Mouse (Mus musculus) forebrain, embryonic 13.5 days (tissue): ENCODE data around the gene Prss38. TPM values are rescaled to one million over a fixed set of nuclear protein-coding genes. Genes with fewer than 3 reads are reported as not detected.
"Not testable (repeated sequence)": the region's sequence is repeated elsewhere in the genome, so short reads cannot be mapped to it uniquely, and the experiment has no call there.

ENCODE experiments used
- ATAC-seq: fragments of 200-750 bp; cut with Nextera tagmentation; 2 replicates; pipeline ENCODE4 v1.8.0; 2017
- H3K27ac ChIP-seq: fragments of 300-500 bp; sonication (generic); 2 replicates; pipeline ENCODE4 v1.5.1; 2015; ENCODE audit warnings: inconsistent platforms, mild to moderate bottlenecking, moderate library complexity
- H3K27me3 ChIP-seq: fragments of 300-500 bp; sonication (generic); 2 replicates; pipeline ENCODE4 v1.6.1; 2015; ENCODE audit warnings: mild to moderate bottlenecking, inconsistent platforms
- H3K36me3 ChIP-seq: fragments of 300-500 bp; sonication (generic); 2 replicates; pipeline ENCODE4 v1.6.1; 2015; ENCODE audit warnings: mild to moderate bottlenecking, inconsistent platforms; ENCODE audit not compliant: poor library complexity, severe bottlenecking
- H3K4me1 ChIP-seq: fragments of 300-500 bp; sonication (generic); 2 replicates; pipeline ENCODE4 v1.6.1; 2015; ENCODE audit warnings: inconsistent platforms
- H3K4me2 ChIP-seq: fragments of 300-500 bp; sonication (generic); 2 replicates; pipeline ENCODE4 v1.6.1; 2015; ENCODE audit warnings: inconsistent platforms, mild to moderate bottlenecking, moderate library complexity
- H3K4me3 ChIP-seq: fragments of 300-500 bp; sonication (generic); 2 replicates; pipeline ENCODE4 v1.5.1; 2015; ENCODE audit warnings: mild to moderate bottlenecking, inconsistent platforms
- H3K9ac ChIP-seq: fragments of 300-500 bp; sonication (generic); 2 replicates; pipeline ENCODE4 v1.6.1; 2015; ENCODE audit warnings: mild to moderate bottlenecking, inconsistent platforms
- H3K9me3 ChIP-seq: fragments of 300-500 bp; sonication (generic); replicated peaks from 2 replicates; pipeline ENCODE4 v1.6.1; 2016; ENCODE audit warnings: inconsistent platforms
- WGBS: fragments of 180-500 bp; shearing (Covaris S2); methylation state at CpG from one replicate; pipeline ENCODE4 v1.1.7; 2015; 5-methylcytosine and 5-hydroxymethylcytosine counted together
- polyA plus RNA-seq: library from polyadenylated mRNA; unstranded; fragments of >200 nt; fragmentation: Nextera tagmentation; extraction: Ambion mirVana; gene quantifications from 2 replicates; pipeline ENCODE4 v1.2.1, GENCODE M21; 2015

Prss38 gene
- polyA plus RNA-seq, 1 experiment from 2014 or later: not detected

DNA sequence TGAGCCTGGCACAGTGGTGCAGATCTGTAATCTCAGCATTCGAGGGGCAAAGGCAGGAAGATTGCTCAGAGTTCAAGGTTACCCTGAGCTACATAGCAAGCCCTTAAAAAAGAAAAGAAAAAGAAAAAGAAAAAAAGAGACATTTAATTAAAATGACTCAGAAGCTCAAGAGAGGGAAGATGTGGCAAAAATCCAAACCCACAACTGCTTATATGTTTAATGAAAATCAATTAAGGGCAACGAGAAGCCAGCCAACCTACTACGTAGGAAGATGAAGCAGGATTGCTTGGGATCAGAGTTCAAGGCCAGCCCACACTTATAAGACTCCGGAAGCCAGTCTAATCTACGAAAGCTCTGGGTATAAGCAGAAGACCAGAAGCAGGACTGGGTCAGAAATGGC, 19.0 kb upstream of the Prss38 start:
- 84% methylated on average over 5 of the region's 5 CpGs for WGBS
- Histone ChIP-seq H3K27me3 (no peaks in the 10 kb centered on the region), H3K9ac (no peak overlapping the region), H3K4me2 (no peak overlapping the region), H3K9me3 (no peaks in the 10 kb centered on the region), H3K4me1 (peaks cover 5% of the 10 kb centered on the region), H3K27ac (no peak overlapping the region), H3K36me3 (no peaks in the 10 kb centered on the region), H3K4me3 (no peak overlapping the region)
- ATAC-seq: no peak

DNA sequence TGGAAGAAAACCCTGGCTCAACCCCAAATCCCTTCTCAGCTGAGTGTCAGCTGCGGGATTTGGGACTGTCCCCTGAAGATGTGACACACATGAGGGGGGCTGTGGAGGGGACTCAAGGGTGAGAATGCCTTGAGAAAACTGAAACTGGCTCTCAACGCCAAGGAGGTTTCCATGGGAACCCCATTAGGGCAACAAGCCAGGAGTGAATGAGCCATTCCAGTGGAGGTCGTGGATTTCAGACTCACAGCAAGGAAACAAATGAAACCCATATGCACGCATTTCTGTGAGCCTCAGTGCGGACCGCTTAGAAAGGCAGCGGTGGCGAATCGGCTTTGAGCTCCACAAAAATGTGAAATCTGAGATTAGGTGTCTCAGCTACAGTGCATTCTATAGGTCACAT, 18.1 kb upstream of the Prss38 start:
- Histone ChIP-seq H3K27ac (no peak overlapping the region), H3K9ac (no peak overlapping the region), H3K4me2 (no peak overlapping the region), H3K4me3 (no peak overlapping the region), H3K36me3 (no peaks in the 10 kb centered on the region), H3K9me3 (no peaks in the 10 kb centered on the region), H3K27me3 (no peaks in the 10 kb centered on the region), H3K4me1 (peaks cover 5% of the 10 kb centered on the region)
- 38% methylated on average over 9 of the region's 9 CpGs for WGBS
- peak; percentile 45; the same call in 1 of the 2 replicates for ATAC-seq

DNA sequence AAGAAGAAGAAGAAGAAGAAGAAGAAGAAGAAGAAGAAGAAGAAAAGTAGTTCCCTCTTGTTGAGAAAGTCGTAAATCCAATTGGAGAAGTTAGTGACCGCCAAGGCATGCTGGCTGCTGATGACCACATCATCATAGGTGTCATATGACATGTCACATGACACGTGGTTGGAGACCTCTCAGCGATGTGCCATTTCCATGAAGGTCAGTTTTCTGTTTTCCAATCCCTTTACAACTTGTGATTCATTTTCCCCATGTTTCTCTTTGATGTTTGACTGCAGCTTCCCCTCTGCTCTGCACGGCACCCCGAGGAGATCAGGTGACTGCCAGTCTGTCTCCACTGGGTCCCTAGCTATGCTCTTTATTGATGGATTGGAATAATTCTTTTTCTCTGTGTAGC, 16.8 kb upstream of the Prss38 start:
- Histone ChIP-seq H3K27me3 (no peaks in the 10 kb centered on the region), H3K27ac (no peak overlapping the region), H3K36me3 (no peaks in the 10 kb centered on the region), H3K4me1 (peaks cover 5% of the 10 kb centered on the region), H3K4me3 (no peak overlapping the region), H3K4me2 (no peak overlapping the region), H3K9ac (no peak overlapping the region), H3K9me3 (no peaks in the 10 kb centered on the region)
- WGBS: 79% methylated on average over 6 of the region's 6 CpGs
- no peak for ATAC-seq

DNA sequence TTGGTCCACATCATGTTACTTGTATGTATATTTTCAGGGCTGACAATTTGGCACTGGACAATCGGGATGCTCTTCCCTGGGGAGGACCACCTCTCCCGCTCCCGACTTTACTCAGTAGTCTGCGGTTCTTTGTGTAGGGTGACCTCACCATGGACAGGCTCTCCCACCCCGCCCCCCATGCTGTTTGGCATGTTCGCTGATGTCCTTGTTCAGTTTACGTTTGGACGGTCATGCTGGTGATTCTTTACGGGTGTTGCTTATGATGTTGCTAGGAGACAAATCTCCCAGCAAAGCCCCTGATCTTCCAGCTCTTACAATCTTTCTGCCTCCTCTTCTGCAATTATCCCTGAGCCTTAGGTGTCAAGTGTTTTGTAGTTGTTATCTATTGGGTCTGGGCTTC, 15.0 kb upstream of the Prss38 start:
- peaks cover 5% of the 10 kb centered on the region for H3K4me1 ChIP-seq
- no peak overlapping the region for H3K9ac ChIP-seq
- no peak for ATAC-seq
- 69% methylated on average over 9 of the region's 9 CpGs for WGBS
- H3K4me2 ChIP-seq: no peak overlapping the region
- no peak overlapping the region for H3K27ac ChIP-seq
- H3K27me3 ChIP-seq: no peaks in the 10 kb centered on the region
- H3K4me3 ChIP-seq: no peak overlapping the region
- H3K36me3 ChIP-seq: no peaks in the 10 kb centered on the region
- H3K9me3 ChIP-seq: no peaks in the 10 kb centered on the region

DNA sequence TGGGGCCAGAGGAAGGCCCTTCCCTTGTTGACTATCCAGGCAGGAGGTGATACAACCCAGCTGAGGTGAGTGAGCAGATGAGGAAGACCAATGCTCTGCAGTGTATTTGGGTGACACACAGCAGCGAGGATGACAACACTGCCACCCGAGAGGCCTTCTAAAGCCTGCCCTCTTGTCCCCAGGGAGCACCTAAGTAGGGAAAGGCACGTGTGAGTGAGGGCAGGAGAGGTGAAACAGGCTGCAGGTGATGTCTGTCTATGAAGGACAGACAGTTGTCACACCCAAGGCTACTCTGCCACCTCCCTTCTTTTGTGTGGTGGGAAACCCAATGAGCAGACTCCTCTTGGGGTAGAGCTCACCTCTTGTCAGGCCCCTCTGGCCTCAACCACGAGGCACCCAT, 14.2 kb upstream of the Prss38 start:
- ATAC-seq: no peak
- H3K27ac ChIP-seq: no peak overlapping the region
- no peak overlapping the region for H3K4me2 ChIP-seq
- no peaks in the 10 kb centered on the region for H3K27me3 ChIP-seq
- WGBS: 74% methylated on average over 4 of the region's 4 CpGs
- no peaks in the 10 kb centered on the region for H3K36me3 ChIP-seq
- no peak overlapping the region for H3K4me3 ChIP-seq
- H3K9me3 ChIP-seq: no peaks in the 10 kb centered on the region
- peaks cover 5% of the 10 kb centered on the region for H3K4me1 ChIP-seq
- H3K9ac ChIP-seq: no peak overlapping the region

DNA sequence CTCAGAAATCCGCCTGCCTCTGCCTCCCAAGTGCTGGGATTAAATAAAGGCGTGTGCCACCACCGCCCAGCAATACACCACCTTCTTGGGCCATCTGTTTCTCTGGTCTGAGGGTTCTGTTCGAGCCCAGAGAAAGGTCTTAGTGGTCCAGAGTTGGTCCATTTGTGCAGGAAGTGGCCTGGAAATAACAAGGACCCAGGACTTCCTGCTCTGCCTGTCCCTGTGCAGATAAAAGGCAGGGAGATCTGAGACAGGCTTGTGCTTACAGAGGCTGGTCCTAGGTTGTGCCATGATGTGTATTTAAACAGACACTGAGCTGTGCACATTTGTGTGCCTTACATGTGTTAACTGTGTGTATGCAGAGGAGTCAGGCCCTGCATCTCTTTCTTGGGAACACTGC, 13.3 kb upstream of the Prss38 start:
- Histone ChIP-seq H3K36me3 (no peaks in the 10 kb centered on the region), H3K4me1 (peaks cover 5% of the 10 kb centered on the region), H3K4me3 (no peak overlapping the region), H3K4me2 (no peak overlapping the region), H3K9me3 (no peaks in the 10 kb centered on the region), H3K27me3 (no peaks in the 10 kb centered on the region), H3K9ac (no peak overlapping the region), H3K27ac (no peak overlapping the region)
- 68% methylated on average over 4 of the region's 4 CpGs for WGBS
- ATAC-seq: no peak

DNA sequence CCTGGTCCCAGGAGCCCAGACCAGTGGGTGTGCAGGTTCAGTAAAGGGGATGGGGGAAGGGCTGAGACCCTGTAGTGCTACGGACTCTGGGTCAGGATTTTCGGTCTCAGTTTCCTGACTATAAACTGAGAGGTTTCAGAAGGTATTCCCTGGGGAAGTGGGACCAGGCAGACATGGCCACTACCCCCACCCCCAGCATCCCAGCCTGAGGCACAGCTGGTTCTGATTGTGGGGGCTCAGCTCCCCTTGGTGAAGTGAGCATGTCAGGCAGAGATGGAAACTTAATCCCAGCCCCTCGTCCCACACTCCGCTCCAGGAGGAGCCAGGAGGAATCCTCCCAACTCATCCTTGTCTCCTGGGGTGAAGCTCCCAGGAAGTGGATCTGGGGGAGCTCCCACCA, 12.0 kb upstream of the Prss38 start:
- H3K36me3 ChIP-seq: no peaks in the 10 kb centered on the region
- no peak overlapping the region for H3K4me2 ChIP-seq
- no peak overlapping the region for H3K4me3 ChIP-seq
- no peak overlapping the region for H3K27ac ChIP-seq
- H3K4me1 ChIP-seq: no peaks in the 10 kb centered on the region
- 70% methylated on average over 4 of the region's 4 CpGs for WGBS
- H3K27me3 ChIP-seq: no peaks in the 10 kb centered on the region
- no peak for ATAC-seq
- H3K9me3 ChIP-seq: no peaks in the 10 kb centered on the region
- no peak overlapping the region for H3K9ac ChIP-seq

DNA sequence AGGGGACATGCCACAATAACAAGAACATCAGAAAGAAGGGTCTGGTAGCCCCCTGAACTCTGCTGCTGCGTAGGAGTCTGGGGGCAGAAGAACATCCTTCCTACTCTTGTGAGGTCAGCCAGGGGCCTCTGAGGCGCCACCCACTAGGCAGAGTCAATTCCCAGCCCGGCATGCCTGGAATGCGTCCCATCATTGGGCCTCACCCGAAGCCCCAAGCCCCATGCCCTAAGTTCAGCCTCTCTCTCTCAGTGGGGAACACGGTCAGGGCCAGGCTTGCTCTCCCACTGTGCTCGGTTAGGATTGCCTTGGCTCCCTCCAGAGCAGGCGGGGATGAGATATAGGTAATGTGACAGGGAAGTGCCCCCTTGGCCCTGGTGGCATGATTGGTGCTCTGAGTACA, 9.7 kb upstream of the Prss38 start:
- 25% methylated on average over 8 of the region's 8 CpGs for WGBS
- H3K36me3 ChIP-seq: no peaks in the 10 kb centered on the region

DNA sequence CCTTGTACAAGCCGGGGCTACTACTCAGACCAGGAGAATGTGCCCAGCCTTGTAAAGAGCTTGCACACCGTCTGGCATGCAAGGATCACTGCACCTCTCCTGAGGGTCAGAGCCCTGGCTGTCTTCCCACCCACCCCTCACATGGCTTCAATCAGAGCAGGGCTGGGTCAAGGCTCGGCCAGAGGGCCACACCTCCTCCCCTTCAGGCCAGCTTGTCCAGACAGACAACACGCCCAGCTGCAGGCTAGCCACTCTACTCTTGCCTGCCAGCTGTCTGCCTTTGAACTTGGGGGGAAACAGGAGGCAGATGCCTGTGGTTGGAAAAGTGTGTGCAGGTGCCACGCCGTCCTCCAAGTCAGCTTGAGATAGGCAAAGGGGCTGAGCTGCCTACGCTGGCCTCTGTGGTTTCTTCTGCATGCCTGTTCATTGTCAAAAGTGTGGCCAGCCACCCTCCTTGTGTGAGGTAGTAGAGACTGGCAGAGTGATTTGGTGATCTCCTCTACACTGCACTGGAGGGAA, 9.0 kb upstream of the Prss38 start:
- 66% methylated on average over 7 of the region's 7 CpGs for WGBS
- Histone ChIP-seq H3K4me3 (no peak overlapping the region), H3K27ac (no peak overlapping the region), H3K27me3 (no peaks in the 10 kb centered on the region), H3K9me3 (no peaks in the 10 kb centered on the region), H3K4me2 (no peak overlapping the region), H3K36me3 (no peaks in the 10 kb centered on the region), H3K9ac (no peak overlapping the region), H3K4me1 (no peaks in the 10 kb centered on the region)
- no peak for ATAC-seq

More for the DNA sequence above, 9.7 kb upstream of the Prss38 start:
- H3K27me3 ChIP-seq: no peaks in the 10 kb centered on the region
- H3K4me3 ChIP-seq: no peak overlapping the region
- no peak for ATAC-seq
- H3K4me2 ChIP-seq: no peak overlapping the region
- H3K4me1 ChIP-seq: no peaks in the 10 kb centered on the region
- H3K9me3 ChIP-seq: no peaks in the 10 kb centered on the region
- H3K9ac ChIP-seq: no peak overlapping the region
- no peak overlapping the region for H3K27ac ChIP-seq

DNA sequence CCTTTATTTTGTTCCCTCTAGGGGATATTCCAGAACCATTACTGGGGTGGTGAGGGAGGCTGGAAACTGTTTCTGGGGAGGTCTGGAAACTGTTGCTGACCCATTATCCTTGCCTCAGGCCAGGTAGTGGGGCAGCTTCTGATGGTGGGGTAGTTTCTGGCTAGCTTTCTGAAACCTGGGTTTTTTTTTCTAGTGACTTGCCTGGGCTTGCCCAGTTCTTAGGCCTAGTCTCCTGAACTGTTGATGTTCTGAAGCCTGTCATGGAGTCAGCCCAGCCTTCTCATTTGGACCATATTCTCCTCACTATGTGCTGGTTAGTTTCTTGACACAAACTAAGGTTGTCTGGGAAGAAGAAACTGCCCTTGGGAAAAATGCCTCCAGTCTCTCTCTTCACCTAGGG, 4.1 kb upstream of the Prss38 start:
- Histone ChIP-seq H3K4me1 (no peaks in the 10 kb centered on the region), H3K4me3 (no peak overlapping the region), H3K27ac (no peak overlapping the region), H3K4me2 (no peak overlapping the region), H3K36me3 (no peaks in the 10 kb centered on the region), H3K9me3 (no peaks in the 10 kb centered on the region), H3K27me3 (no peaks in the 10 kb centered on the region), H3K9ac (no peak overlapping the region)
- ATAC-seq: no peak

DNA sequence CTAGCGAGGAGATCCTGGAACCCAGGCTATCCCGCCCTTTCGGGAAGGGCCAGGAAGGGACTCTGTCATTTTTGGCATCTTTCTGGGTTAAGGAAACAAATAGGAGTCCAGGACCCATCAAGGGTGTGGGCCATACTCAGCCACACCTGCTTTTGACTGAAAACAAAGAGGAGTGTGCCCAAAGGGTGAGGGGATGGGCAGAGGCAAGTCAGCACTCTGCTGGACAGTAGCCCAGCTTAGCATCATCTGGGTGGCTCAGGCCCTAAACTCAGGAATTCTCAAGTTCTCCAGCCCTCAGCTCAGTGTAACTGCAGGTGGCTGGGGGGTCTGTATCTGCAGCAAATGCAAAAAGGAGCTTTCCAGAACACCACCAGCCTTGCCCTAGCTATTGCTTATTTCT, 2.5 kb upstream of the Prss38 start:
- no peak overlapping the region for H3K4me3 ChIP-seq
- no peaks in the 10 kb centered on the region for H3K27me3 ChIP-seq
- ATAC-seq: no peak
- H3K4me2 ChIP-seq: no peak overlapping the region
- WGBS: 85% methylated on average over 3 of the region's 3 CpGs
- H3K27ac ChIP-seq: no peak overlapping the region
- no peak overlapping the region for H3K9ac ChIP-seq
- H3K4me1 ChIP-seq: no peaks in the 10 kb centered on the region
- no peaks in the 10 kb centered on the region for H3K36me3 ChIP-seq
- no peaks in the 10 kb centered on the region for H3K9me3 ChIP-seq

DNA sequence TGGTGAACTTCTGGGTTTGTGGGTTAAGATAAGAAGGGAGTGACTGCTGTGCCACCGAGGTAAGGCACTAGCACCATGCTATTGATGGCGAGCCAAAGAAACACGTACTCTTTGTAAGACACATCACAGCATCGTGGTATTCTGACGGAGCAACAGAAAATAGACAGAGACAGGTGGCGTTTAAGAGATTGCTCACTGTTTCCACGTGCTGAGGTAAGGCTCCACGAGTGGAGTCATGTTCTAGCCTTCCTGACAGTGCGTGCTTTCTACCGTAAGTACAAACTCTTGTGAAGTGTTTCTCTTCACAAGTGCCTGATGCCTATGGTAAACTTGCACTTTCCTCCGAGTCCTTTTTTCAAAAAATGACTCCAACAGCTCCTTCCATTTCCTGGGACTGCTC, 5.6 kb downstream of the Prss38 start:
- H3K9me3 ChIP-seq: no peaks in the 10 kb centered on the region
- H3K36me3 ChIP-seq: no peaks in the 10 kb centered on the region
- H3K9ac ChIP-seq: no peak overlapping the region
- no peak overlapping the region for H3K4me2 ChIP-seq
- WGBS: 80% methylated on average over 11 of the region's 11 CpGs
- H3K4me1 ChIP-seq: peaks cover 18% of the 10 kb centered on the region
- ATAC-seq: no peak
- H3K27me3 ChIP-seq: no peaks in the 10 kb centered on the region
- no peak overlapping the region for H3K27ac ChIP-seq
- no peak overlapping the region for H3K4me3 ChIP-seq

DNA sequence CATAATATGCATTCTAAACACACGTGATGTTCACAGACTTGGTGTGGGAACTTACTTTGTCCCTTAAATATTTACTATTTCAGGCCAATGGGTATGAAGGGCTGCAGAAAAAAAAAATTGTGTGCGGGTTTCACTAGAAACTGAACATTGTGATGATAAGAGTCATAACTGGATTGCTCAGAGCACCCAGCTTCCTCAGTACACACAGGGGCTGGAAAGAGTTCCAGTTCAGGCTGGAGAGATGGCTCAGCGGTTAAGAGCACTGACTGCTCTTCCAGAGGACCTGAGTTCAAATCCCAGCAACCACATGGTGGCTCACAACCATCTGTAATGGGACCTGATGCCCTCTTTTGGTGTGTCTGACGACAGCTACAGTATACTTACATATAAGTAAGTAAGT, 7.5 kb downstream of the Prss38 start:
- not testable (repeated sequence) for H3K27ac ChIP-seq, H3K27me3 ChIP-seq, H3K9me3 ChIP-seq, H3K4me3 ChIP-seq, H3K36me3 ChIP-seq, H3K9ac ChIP-seq, ATAC-seq, H3K4me2 ChIP-seq
- WGBS: 88% methylated on average over 4 of the region's 4 CpGs
- peaks cover 20% of the 10 kb centered on the region for H3K4me1 ChIP-seq
